Mouse (Mus musculus): ENCODE data around the gene Rtn2.

The Rtn2 gene

DNA sequence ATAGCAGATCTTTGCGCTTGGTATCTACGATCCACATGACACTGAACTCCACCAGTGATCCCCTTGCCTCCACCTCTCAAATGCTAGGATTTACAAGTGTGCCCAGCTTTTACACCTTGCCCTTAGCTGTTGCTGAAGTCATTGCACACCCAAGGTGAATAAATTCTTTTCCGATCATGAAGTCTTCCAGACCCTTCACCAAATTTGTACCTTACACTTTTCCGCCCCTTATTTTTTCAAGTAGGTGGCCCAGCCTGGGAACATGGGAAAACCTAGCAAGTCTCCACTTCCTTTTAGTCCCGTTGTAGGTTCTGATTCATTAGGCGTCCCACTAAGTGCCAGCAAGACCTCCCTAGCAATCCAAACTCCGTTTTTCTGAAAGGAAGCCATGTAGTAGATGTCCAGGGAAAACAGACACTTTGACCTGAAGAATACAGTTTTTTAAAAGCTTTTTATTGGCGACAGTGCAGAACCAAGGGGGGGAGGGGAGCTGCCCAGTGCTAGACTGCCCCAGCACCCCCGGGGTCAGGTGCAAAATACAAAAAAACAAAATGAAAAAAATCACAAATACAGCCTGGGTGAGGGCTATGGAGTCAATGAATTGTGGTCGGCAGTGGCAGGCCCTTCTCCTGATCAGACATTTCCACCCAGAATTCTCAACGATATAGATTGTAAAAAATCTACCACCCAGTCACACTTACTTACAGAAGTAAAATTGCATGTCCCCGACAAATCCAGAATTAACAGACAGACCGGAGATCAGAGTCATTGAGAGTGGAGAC, 20.0 kb downstream of the Rtn2 start:
- DNase-seq: no peak

DNA sequence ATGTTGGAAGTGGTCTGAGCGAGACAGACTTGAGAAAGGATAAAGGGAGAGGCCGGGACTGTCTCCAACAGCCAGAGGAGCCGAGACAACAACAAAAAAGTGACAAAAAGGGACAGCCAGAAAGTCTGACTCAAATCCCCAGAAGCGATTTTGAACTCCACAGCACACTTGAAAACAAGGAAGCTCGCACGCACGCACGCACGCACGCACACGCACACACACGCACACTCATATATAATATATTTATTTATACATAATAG, 20.6 kb downstream of the Rtn2 start:
- DNase-seq: no peak

DNA sequence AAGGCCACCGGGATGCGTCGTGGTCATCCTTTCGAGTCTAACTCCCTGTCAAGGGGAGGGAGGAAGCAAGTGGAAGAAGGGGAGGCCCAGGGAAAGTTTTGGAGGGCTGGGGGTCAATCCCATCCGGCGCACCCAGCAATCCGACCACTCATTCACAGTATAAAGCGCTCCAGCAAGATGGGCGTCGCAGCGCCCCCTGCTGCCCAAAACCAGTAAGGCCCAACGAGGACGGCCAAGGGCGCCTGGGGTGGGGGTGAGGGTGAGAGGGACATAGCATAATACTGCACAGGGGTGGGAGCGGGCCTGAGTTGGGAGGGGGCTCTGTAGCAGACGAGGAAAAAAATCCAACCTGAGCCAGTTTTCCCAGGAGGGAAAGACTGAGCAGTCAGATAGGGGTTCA, 21.3 kb downstream of the Rtn2 start:
- DNase-seq: peak; percentile 71

DNA sequence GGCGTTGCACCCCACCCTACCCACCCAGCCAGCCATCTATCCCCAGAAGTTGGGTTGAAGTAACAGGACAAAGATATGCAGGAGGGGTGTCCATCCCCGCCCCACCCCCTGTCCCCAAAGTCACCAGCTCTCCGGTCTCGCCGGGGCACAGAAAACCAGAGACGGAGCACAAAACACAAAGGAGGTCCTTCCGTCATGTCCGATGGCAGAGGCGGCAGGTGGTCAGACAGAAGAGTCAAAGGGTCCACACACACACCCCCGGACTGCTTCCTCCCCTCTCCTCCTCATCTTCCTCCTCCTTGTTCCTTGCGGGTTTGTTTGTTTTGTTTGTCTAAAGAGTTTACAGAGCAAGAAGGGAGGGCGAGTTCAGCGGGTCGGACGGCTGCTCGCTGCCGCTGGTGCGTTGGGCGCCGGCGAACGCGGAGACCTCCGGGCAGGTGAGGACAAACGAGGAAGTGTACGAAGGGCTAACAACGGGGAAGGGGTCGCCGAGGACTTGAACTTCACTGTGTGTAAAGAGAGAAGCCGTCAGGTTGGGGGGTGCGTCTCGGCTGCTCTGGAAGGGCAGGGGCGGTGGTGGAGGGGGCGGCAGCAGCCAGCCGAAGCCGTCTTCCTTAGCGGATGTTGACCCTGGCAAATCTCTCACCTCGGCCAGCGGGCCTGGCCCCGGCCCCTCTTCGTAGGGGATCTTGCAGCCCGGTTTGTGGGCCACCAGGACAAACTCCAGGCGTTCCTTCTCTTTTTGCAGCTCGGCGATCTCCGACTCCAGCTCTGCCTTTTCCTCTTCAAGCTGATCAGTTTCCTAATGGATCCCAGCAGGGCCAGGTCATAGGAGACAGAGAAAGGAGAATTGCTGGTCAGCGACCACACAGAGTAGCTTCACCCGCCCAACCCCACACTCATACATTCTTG, 22.3 kb downstream of the Rtn2 start:
- DNase-seq: no peak

DNA sequence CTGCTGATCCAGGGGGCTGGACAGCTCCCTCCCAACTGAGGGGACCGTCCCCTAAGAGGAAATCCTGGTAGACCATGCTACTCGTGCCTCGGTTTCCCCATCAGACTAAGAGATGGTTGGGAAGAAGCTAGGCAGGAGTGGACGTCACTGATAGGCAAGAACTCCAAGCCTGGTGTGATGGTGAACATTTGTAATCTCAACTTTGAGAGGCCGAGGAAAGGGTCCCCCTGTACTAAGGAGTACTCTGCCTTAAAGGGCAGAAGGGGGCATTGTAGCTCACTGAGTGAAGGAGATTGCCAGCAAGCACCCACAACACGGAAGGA, 22.9 kb downstream of the Rtn2 start:
- DNase-seq: no peak

DNA sequence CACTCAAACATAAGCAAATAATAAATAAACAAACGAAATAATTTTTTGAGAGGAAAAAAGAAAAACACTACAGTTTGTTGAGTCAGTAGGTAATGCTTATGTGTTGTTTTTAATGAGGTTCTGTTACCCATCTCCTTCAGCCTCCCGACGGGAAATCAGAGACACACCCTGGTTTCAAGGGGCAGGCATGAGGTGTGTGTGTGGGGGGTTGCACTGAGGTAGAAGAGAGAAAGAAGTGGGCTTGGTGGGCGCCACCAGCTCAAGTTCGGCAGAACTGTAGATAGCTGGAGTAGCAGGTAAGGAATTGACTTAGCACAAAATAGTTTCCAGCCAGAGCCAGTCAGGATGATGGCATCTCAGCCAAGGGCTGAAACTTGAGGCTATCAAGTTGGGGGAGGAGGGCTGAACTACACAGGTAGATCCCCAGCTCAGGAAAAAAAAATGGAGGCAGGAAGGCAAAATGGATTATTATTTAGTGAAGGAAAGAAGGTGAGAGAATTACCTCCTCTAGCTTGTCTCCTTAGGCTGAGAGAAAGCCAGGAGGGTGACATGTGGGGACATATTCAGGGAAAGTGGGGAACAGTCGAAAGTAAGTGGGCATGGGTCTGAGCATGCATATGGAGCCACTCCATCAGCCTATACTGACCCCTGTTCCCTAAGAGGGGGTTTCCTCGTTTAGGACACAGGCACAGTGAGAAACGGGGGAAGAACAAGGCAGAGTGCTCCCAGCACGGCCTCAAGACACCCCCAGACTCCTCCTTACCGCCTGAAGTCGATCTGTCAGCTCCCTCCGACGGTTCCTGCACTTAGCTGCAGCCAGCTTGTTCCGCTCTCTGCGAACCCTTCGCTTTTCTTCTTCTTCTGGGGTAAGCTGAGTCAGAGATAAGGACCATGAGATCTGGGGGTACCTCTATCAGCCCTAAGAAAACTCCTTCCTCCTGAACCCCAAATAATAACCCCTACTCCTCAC, 23.7 kb downstream of the Rtn2 start:
- DNase-seq: no peak

DNA sequence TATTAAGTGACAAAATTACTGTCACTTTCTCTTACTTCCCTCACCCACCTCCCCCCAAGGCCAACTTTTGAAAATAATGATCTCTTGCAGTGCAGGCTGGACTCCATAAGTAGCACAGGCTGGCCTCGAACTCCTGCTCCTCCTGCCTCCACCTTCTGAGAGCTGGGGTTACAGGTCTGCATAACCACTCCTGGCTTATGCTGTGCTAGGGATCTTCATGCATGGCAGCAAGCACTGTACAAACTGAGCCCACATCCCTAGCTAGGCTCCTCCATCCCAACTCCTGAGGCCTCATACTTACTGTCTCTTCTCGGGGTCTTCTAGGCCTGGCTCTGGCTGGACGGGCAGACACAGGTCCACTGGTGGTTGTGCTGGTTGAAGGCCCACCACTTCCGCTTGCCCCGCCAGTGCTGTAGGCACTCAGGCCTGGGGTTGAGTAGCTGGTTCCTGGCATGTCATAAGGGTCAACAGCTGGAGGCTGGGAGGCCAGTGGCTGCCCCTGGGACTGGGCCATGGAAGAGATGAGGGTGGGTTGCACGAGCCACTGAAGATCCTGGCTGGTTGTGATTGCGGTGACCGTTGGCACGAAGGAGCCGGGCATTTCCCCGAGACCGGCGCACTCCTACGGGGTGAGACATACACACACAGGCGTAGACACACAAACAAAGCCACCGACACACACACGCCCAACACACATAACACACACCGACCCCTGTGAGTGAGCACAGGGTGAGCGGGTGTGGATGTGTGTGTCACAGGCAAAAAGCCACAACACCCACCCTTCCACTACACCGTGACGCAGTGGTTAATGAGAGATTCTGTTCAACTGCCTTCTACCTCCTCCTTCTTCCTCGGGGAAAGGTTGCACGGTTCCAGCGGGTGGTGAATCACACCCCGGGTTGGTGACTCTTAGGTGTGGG, 24.7 kb downstream of the Rtn2 start:
- no peak for DNase-seq

DNA sequence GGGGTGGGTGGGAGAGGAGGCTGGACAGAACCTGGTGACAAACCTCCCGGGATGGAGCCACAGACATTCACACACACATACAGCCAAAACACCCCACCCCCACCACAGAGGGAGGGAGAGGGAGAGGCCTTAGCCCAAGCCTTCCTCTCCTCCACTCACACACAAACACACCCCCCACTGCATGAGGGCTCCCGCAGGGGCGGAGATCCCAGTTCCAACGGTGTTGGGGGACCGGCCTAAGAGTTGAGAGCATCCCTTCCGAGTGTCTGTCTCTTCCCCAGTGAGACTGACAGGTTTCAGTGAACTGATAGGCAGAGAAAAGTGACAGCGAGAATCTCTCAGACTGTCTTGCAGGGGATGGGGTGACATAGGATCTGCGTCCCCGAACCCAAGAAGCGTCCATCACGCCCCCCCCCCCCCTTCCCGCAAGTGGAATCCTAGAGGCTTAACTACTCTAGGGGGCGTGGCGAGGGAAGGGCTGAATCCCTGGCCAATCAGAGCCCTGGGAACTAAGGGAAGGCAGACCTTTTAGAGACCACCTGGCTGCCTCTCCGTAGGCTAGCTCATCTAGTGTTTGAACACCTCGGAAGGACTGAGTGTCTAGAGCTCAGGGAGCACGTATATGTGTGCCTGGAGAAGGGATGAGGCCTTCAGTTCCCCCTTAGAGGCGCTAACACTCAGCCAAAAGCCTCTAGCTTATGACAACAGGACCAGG, 25.5 kb downstream of the Rtn2 start:
- peak; percentile 73 for DNase-seq

DNA sequence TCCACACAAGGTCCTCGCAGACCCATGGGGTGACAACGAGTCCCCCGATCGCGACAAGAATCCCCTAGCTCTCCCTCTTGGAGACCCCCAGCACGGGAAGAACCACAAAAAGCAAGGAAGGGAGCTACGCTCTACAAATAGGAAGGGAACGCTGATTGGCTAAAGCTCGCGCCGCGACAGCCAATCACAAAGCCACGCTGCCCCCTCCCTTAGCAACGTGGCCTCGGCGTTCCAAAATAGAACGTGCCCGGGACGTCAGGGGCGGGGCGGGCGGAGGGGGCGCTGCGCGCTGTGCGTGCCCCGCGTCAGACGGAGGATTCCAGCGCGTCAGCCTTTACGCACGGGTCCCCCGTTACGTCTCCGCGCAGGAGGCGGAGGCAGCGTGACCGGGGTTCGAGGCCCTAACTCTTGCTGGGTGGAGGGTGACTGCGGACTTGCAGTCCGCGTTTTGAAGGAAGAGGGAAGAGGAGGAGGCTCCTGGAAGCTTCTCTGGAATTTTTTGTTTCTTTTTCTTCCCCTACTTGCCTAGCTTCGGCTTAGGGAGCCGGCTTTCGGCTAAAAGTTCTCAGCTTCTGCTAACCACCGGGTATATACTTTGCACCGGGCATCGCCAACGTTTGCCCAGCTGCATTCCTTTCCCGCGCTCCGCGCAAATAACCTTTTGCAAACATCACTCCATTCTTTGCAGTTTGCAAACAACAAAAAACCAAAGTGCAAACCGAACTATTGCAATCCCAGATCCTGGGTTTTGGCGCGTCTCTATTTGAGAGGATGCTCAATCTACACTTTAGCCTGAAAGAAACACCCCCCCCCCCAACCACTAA, 26.2 kb downstream of the Rtn2 start:
- DNase-seq: peak; percentile 96

DNA sequence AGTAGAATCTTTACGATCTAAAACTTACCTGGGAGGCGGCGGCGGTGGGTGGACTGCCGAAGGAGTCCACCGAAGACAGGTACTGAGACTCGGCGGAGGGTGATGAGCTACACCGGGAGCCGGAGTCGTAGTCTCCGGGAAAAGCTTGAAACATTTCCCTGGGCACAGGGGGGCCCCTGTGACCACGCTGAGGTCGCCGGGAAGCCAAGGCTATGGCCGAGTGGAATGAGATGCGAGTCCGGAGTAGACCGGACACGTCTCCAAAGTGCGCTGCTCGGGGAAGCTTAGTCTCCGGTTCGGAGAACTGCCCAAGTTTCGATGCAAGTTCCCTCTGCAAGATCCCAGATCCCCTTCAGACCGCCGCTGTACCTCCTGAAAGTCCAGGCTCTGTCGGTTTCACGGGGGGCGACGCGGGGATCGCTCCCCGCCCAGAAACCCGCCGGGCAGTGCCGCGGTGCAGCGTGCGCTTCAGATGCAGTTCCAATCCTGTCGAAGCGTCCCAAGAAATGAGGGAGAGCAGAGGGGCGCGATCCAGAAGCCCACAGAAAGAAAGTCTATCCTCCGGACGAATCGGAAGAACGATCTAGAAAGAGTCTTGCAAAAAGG, 27.0 kb downstream of the Rtn2 start:
- no peak for DNase-seq

DNA sequence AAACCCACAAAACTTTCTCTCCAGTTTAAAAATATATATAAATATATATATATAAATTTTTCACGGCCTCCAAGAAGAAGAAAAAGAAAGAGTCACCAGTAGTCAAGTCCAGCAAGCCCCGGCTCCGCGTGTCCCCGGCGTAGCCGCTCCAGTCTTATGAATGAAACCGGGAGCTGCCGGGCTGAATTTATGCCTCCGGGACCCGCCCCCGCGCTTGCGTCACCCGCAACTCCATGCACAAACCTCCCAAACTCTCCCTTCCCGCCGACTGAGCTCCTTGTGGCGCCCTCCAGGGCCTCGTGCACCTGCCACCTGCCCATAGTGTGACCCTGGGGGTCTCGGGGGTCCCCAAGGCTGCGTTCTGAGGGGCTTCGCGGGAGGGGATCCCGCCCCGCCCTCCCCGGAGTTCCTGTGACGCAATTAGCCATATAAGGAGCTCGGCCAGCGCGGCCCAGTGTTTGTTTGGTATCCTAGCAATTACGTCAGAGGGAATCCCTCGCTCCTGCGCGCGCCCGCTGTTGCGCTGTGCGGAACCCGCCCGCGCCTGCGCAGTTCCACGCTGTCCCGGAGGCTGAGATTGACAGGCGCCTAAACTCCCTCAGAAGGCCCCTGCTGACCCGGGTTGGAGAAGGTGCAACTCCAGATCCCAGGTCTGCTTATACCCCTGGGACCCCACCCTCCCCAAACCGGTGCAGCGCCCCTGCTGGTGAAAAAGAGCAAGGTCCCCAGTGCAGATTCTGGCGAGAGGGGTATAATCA, 27.6 kb downstream of the Rtn2 start, which contains the start of gene Fosb:
Fosb (minus strand) TSS at position 168 of the 758 bp plus-strand sequence.
- peak; percentile 96 for DNase-seq

DNA sequence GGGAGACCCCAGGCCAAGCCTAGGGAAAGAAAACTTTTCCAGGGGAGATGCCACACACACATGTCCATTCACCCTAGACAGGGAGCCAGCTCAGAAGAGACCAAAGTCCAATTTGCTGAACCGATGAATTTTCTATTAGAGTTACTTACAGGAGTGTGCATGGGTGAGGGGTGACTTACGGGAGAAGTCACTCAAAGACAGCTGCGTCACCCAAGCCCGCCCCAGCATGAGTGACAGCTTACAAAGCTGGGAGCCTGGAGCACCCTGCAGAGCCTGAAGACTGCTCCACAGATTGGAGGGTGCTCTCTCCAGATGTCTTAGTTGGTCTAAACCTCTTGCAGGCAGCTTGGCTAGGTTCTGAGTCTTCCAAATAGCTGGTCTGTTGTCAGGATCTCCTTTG, 29.6 kb downstream of the Rtn2 start:
- no peak for DNase-seq

DNA sequence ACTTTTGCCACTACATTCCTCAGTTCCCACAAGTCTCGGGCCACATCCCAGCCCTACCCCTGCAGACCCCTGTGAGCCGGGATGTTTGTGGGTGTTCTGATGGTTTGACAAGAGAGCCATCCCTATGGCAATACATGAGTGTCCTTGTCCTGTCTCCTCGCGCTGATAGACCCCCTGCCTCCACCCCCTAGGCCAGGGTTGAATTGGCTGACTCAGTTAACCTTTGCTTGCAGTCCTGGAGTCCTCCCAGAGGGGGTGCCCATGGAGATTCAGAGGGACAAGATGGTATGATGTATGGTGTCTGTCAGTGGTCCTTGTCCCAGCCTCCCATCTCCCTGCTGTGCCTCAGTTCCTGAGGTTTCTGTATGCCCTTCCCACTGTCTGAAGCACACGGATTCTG, 31.6 kb downstream of the Rtn2 start:
- DNase-seq: no peak

DNA sequence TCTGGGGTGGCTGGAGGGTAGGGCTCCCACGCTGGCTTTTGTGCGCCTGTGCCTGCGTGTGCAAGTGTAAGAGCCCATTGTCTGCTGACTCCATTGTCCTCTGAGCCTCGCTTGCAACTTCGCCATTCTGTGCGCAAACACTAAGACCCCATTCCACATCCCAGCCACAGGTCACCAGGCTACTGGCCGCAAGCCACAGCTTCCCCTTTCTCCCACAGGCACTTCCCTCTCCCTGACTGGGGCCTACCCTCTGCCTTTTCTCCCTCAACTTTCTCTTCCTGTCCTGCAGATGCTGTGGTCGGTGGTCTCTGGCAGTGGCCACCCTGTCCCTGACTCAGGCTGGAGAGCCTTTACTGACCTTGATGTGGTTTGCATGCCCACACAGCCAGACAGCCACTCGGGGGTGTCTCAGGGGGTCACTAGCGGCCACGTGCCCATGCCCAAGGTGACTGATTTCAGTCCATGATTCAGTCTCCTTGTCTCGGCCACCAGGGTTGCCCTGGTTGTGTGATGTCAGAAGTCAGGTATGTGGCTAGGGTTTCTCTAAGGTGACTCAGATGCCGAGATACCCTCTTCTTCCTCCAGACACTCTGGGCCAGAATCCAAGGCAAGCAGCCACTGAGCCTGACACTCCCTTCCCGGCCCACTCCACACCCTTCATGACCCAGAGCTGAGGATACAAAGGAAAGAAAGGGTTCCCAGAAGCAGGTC, 34.2 kb downstream of the Rtn2 start:
- DNase-seq: no peak

DNA sequence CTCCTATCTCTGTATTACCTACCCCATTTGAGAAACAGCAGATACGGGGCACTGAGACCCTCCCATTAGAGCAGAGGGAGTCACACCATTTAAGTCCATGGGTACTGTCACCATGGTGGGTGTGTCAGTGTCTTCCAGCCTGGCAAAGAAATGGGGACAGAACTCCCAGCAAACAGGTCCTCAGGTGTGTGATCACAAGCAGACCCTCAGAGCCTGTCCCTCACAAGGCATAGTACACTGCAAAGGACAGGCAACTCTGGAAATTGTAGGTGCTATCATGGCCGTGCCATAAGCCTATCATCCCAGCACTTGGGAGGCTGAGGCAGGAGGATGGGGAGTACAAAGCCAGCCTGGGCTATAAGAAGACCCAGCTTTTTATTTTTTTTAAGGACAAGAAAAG, 35.8 kb downstream of the Rtn2 start:
- DNase-seq: no peak

DNA sequence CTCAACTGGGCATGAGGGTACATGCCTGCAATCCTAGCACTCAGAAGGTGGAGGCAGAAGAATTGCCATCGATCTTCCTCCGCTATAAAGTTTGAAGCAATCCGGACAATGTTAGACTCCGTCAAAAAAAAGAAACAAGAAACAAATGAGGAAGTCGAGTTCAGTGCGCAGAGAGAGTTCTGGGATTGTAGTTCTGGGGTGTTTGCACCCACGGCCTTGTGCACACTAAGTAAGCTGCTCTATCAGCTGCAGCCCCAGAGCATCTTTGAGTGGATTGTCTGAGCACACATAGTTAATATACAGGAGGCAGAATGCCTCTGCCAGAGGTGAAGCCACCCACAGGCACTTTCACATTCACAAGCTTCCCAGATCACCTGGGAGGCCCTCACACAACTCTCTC, 36.3 kb downstream of the Rtn2 start:
- no peak for DNase-seq

DNA sequence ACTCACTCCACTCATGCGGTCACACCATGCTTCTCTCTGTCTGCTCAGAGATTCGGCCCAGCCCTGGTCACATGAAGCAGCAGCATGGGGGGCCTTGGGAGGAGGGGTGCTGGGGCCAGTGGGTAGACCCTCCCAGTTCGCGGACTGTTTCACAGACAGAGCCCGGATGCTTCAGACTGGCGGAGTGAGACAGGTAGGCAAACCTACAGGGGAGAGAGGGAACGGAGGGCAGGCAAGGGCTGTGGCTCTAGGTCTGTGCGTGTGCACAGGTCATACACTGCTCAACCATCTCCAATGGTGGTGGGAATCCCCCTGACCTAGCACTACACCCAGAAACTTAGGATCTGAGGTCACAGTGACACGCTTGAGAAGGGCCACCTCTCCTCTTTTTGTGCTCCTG, 37.0 kb downstream of the Rtn2 start:
- no peak for DNase-seq

DNA sequence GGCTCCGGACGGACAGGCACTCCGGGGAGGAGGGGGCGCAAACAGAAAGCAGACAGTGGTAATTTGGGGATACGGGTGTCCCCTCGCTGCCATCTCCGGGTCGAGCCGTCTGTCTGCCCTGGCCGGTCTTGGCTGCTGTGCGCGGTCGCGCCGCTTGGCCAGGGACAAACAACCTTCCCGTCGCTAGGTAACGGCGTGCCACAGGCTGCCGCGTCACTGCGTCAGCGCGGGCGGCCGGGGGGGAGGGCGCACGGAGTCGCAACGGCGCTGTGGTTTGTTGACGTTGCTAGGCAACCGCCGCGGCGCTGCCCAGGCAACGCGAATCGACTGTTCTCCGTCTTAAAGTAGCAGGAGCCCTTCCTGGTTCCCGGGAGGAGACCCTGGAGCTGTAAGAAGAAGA, 37.5 kb downstream of the Rtn2 start:
- DNase-seq: peak; percentile 97

DNA sequence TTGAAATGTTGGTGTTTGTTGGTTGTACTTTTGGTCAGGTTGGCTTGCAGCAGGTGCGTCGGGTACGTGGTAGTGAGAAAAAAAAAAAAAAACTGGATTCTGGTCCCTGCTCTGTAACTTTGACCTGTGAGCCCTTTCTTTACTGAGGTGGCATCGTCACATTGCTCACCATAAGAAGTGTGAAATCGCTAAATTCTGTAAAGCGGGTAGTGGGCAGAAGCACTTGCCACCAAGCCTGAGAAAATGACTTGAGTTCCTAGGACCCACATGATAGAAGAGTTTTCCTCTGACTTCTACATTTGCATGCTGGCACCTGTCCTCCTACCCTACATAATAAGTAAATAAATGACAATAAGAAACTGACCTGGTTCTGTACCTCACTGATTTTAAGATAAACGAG, 38.2 kb downstream of the Rtn2 start:
- DNase-seq: no peak

All from right cerebral cortex, postnatal 14 days (tissue).